Mouse (Mus musculus): ENCODE results near the gene Med13l.
"Not testable (repeated sequence)": the region's sequence is repeated elsewhere in the genome, so short reads cannot be mapped to it uniquely, and the experiment has no call there.

Med13l gene

GRCm38 (mm10) chr5:118632346-118632745 is 71.9 kb downstream of the Med13l start:
- no peak for DNase-seq (ENCODE audit: low read depth)

GRCm38 (mm10) chr5:118633106-118633505 is 72.6 kb downstream of the Med13l start:
- DNase-seq (ENCODE audit: low read depth): no peak

GRCm38 (mm10) chr5:118635476-118636187 is 75.2 kb downstream of the Med13l start:
- no peak for DNase-seq (ENCODE audit: low read depth)

DNA sequence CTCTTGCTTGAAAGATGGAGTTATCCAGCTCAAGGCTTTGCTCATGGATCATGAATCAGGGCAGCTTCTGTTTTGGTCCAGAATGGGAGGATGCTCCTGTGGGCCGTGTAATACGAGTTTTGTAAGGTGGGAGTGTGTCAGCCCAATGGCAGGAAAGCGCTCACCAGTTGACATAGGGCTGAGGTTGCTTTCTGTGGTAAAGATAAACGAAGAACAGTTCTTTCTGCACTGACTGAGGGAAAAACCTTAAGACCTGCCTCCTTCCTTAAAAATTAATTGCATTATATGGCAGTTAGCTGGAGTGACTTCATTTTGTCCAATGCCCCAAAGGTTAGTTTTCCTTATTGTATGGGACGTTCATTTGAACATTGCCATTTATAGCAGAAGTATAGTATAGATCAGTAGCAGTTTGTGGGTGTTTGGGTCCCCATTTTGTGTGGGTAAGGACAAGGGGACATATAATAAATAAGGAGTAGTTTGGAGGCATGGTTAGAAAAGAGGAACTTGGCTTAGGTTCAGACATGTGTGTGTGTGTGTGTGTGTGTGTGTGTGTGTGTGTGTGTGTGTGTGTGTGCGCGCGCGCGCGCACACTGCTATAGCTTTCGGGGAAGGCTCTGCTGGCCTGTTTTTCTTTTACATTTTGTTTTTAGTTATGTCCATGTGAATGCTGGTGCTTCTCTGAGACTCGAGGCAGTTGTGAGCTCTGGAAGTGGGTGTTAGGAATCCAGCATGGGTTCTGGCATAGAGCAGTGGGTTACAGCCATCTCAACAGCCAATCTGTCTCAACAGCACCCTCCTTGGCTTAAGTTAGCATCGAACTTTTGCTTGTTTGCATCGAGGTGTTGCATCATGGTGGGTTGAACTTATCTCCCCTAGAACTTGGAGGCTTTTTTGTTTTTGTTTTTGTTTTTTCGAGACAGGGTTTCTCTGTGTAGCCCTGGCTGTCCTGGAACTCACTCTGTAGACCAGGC is 76.2 kb downstream of the Med13l start:
- DNase-seq (ENCODE audit: low read depth): no peak

- DNase-seq (ENCODE audit: low read depth): no peak
These were observed 77.5 kb downstream of the Med13l start for GRCm38 (mm10) chr5:118637931-118638330.

DNA sequence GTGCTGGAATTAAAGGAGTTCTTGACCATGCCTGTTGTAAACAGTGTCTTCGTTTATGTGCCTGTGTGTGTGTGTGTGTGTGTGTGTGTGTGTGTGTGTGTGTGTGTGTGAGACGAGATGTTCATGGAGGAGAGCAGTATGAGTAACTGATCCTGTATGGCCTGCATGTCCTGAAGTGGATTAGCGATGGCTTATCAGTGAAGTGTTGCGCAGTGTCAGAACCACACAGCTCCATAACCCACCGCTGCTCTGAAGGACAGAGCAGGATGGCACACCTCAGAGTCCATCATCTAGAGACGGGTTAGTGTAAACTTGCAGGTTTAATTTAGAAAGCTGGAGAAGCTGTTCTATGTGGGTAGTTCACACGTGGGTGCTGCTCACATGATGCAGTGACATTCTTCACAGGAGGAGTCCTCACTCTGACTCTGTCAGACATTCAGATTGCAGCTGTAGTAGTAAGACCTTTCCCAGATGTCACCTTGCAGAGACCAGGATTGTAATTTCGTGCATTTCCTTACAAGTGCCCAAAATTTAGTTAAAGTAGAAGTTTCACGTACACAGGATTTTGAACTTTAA is 78.1 kb downstream of the Med13l start:
- no peak for DNase-seq (ENCODE audit: low read depth)

DNA sequence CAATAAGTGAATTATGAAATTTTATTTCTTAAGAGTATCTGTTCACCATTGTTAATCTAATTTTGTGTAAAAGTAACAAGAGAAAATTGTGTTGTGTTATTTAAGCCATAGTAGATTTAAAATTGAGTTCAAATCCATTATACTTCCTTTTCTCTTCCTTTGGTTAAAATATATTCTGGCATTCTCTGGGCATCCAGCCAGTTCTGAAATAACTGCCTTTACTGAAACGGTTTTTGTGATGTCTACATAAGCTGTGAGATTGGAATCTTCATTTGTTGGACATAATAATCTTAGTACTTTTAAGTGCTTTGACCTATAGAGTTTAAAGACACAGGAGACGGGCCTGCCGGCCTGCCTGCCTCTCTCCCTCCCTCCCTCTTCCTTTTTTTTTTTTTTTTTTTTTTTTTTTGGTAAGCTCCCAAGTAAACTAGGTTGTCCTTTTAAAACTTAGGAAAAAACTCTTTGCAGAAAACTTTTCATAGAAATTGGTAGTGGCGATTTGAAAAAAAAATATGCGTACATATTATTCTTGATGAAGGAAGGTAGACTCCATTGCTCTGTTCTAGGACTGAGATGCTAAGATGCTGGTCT is 78.7 kb downstream of the Med13l start:
- no peak for DNase-seq (ENCODE audit: low read depth)

- no peak for DNase-seq (ENCODE audit: low read depth)
These were observed 83.6 kb downstream of the Med13l start for GRCm38 (mm10) chr5:118644041-118644440.

- no peak for DNase-seq (ENCODE audit: low read depth)
These were observed 84.0 kb downstream of the Med13l start for GRCm38 (mm10) chr5:118644511-118644910.

DNA sequence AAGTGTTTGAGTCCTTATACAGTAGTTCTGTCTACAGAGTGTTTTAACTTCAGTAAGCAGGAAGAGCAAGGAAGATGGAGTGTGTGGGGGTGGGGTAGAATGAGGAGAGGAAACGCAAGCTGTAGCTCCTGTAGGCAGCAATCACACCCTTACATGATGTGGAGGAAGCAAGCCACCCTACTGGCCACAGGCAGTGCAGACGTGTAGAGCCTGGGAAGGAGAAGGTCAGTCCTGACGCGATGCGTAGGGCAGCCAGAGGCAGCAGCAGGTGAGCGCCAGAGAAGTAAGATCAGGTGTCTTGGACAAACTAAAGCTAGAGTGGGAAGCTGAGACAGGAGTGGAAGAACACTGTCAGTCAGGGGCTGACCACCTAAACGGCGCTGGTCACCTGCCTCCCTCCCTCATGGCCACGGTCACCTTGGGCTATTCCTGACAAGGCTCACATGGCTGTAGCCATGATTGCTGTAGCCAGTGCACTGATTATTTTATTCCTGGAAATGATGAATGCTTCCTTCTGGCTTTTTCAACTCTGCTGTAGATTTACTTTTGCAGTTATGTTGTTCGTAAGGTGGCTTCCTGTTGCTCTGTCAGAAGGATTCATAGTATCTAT is 84.8 kb downstream of the Med13l start:
- no peak for DNase-seq (ENCODE audit: low read depth)

- no peak for DNase-seq (ENCODE audit: low read depth)
These were observed 86.4 kb downstream of the Med13l start for GRCm38 (mm10) chr5:118646897-118647296.

DNA sequence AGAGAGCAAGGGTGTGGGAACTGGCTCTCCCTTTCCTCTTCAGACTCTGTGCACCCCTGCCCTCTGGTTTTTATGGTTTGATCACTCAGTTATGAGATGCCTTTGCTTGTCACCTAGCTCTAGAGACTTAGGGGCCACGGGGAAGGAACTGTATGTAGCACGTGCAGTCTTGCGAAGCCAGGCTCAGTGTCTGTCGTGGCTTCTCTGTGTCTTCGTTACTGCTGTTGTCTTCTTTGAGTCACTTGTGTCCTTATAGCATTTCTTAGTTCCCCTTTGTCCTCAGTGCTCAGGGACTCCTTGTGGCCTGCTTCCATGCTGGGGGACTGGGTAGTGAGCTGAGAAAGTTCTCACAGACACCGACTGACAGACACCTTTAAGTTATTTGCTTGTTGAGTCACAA is 86.9 kb downstream of the Med13l start:
- DNase-seq (ENCODE audit: low read depth): no peak

- DNase-seq (ENCODE audit: low read depth): no peak
These were observed 88.9 kb downstream of the Med13l start for GRCm38 (mm10) chr5:118649215-118650006.

GRCm38 (mm10) chr5:118650007-118650548 is 89.6 kb downstream of the Med13l start:
- no peak for DNase-seq (ENCODE audit: low read depth)

DNA sequence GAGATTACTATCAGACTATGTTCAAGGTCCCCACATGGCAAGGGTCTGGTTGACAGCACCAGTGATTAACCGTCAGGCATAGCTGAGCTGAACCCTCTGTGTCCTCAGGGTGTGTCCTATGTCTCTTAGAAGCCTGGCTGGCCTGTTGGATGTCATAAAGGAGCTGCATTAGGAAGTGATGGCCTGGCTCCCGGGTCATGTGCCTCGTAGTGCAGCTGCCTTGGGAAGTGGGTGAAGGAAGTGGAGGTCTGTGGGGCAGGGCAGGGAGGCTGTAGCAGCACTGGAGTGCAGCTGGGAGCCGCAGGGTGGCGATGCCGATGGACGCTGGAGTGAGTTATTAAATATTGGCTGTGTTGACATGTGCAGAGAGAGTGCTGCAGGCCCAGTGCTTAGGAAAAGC is 90.3 kb downstream of the Med13l start:
- DNase-seq (ENCODE audit: low read depth): no peak

DNA sequence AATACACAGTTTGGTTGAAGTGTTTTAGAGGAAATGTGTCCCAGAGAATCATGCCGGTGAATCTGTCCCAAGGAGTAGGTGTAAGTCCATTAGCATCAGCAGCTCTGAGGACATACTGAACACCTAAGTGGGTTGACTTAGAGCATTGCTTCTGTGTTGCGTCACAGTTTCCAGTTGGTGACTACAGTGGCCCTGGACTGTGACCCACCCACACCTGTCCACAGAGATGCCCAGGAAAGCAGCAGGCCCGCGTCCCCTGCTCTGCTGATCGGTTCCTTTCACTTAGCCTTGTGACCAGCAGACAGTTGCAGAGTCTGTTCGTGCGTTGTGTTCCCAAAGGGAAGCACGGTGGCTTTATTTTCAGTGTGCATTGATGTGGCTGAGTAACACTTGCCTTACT is 92.1 kb downstream of the Med13l start:
- no peak for DNase-seq (ENCODE audit: low read depth)

GRCm38 (mm10) chr5:118653119-118653518 is 92.6 kb downstream of the Med13l start:
- not testable (repeated sequence) for DNase-seq (ENCODE audit: low read depth)

DNA sequence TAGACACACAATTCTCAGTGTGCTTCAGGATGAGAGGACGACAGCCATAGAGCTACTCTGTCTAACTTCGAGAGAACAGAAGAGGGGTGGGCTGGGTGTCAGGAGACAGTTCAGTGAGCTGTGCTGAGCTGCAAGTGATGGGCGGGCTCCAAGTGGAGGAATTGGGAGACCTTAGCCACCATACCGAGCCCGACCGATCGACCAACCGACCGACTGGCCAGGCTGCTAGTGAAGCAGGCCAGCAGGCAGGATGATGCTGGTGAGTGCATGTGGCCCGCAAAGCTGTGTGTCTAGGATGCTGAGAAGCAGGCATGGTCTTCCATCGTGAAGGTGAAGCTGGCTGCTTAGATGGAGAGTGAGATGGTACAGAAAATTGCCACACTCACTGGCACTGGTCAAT is 94.1 kb downstream of the Med13l start:
- DNase-seq (ENCODE audit: low read depth): no peak

- no peak for DNase-seq (ENCODE audit: low read depth)
These were observed 94.5 kb downstream of the Med13l start for GRCm38 (mm10) chr5:118655025-118655424.

DNA sequence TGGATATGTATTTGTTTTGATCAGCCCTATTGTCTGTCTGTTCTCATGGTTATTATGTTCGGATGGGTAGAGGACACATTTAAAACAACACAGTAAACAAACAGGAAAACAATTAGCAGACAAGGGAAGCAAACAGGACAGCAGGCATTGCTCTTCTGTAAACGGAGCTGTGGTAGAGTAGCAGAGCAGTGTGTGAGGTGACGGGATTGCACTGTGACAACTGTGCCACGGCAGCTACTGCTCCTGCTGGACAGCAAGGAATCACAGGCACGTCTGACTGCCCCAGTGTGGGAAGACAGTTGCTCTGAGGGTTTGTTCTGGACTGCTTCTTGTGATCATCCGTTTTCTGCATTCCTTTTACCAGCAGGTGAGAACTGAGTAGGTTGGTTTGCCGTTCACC is 94.9 kb downstream of the Med13l start:
- no peak for DNase-seq (ENCODE audit: low read depth)

DNA sequence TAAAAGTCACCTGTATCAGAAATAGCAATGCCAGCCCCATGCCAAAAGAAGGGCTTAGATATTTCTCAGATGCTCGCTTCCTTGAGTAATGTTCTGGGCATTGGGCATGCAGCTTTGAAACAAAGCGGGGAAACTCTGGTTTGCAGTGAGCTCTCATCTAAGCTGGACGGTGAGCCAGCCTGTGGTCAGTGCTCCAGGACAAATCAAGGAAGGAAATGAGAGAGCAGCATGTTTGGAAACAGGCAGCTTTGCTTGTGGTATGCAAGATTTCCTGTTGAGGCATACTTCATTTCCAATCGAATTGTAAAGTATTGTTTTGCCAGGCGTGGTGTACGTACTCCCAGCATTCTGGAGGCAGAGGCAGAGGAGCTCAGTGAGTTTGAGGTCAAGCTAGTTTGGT is 95.5 kb downstream of the Med13l start:
- DNase-seq (ENCODE audit: low read depth): no peak
